Mouse (Mus musculus) forebrain, embryonic 16.5 days (tissue): ENCODE measurements around the gene Plin3. TPM values are rescaled to one million over a fixed set of nuclear protein-coding genes. Genes with fewer than 3 reads are reported as not detected.

ENCODE experiments used
- ATAC-seq: fragments of 200-750 bp; cut with Nextera tagmentation; 2 replicates; pipeline ENCODE4 v1.8.0; 2017; ENCODE audit warnings: mild to moderate bottlenecking, moderate library complexity
- H3K27ac ChIP-seq: fragments of 300-500 bp; sonication (generic); 2 replicates; pipeline ENCODE4 v1.5.1; 2014; ENCODE audit warnings: low read length, control low read depth
- H3K27me3 ChIP-seq: fragments of 300-500 bp; sonication (generic); replicated peaks from 2 replicates; pipeline ENCODE4 v1.6.1; 2014; ENCODE audit warnings: low read length; ENCODE audit not compliant: control insufficient read depth, insufficient read depth
- H3K36me3 ChIP-seq: fragments of 300-500 bp; sonication (generic); 2 replicates; pipeline ENCODE4 v1.6.1; 2014; ENCODE audit not compliant: control insufficient read depth, insufficient read depth
- H3K4me1 ChIP-seq: fragments of 300-500 bp; sonication (generic); replicated peaks from 2 replicates; pipeline ENCODE4 v1.6.1; 2014; ENCODE audit warnings: low read length; ENCODE audit not compliant: control insufficient read depth, insufficient read depth
- H3K4me2 ChIP-seq: fragments of 300-500 bp; sonication (generic); 2 replicates; pipeline ENCODE4 v1.6.1; 2014; ENCODE audit warnings: mild to moderate bottlenecking, low read length, control low read depth
- H3K4me3 ChIP-seq: fragments of 300-500 bp; sonication (generic); replicated peaks from 2 replicates; pipeline ENCODE4 v1.5.1; 2014; ENCODE audit warnings: mild to moderate bottlenecking, low read length, control low read depth
- H3K9ac ChIP-seq: fragments of 300-500 bp; sonication (generic); replicated peaks from 2 replicates; pipeline ENCODE4 v1.6.1; 2014; ENCODE audit warnings: low read depth, low read length, control low read depth
- H3K9me3 ChIP-seq: fragments of 300-500 bp; sonication (generic); 2 replicates; pipeline ENCODE4 v1.6.1; 2016; ENCODE audit warnings: low read length; ENCODE audit not compliant: control insufficient read depth
- WGBS: fragments of 180-500 bp; shearing (Covaris S2); extraction: QIAGEN DNeasy Blood & Tissue Kit; methylation state at CpG from one replicate; pipeline ENCODE4 v1.1.7; 2014; 5-methylcytosine and 5-hydroxymethylcytosine counted together
- microRNA counts: library from miRNA; unstranded; fragments of <30 nt; microRNA quantifications from one replicate; lab custom pipeline; 2016
- microRNA-seq: library from miRNA; unstranded; fragments of <30 nt; microRNA quantifications from one replicate; pipeline ENCODE4, GENCODE M21; 2017
- polyA plus RNA-seq: library from polyadenylated mRNA; unstranded; fragments of >200 nt; fragmentation: Nextera tagmentation; extraction: Ambion mirVana; gene quantifications from 2 replicates; pipeline ENCODE4 v1.2.1, GENCODE M21; 2015

The Plin3 gene
- polyA plus RNA-seq, 1 experiment from 2014 or later: 9.3 TPM

DNA sequence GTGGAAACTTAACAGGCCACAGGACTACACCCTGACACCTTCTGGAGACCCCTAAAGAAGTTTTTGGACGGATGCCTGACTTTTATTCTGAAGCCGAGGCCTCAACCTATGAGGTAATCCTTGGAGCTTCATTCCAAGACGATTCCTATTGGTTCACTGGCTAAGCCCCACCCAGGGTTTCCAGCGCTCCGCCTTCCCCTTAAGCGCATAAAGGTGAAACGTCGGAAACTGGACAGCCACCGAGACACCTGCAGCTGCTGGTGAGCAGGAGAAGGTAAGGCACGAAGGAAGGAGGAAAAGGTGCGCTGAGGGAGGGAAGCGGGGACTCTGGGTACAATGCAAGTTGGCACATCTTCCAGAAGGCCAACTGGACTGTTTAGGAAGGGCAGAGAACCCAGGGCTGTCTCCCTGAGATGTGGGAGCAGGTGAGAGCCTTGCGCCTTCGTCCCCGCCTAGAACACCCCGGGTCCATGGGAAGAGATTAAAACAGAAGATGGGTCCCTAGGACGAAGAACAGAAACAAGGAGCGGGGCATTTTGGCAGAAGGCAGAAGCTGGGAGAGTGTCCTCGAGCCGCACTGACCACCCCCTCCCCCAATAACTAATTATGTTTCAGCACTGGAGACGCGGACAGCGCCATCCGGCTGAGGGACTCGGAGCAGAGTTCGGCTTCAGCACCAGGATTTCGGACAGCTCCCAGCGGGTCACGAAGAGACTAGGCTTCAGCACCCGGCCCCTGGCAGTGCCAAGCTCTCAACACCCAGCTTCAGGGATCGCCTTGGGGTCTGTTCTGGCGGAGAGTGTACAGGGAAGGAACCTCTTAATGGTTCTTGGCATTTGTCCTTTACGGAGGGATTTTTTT lies 50.9 kb downstream of the Plin3 start:
- no peaks in the 10 kb centered on the region for H3K36me3 ChIP-seq
- H3K4me3 ChIP-seq: peak overlapping the region; percentile 59
- peak; percentile 86 for ATAC-seq
- no peaks in the 10 kb centered on the region for H3K9me3 ChIP-seq
- peak overlapping the region; percentile 66 for H3K4me2 ChIP-seq
- 0 out of 2 replicates have a peak, but pooled peaks cover 2% of the 10 kb centered on the region for H3K27me3 ChIP-seq
- no peak overlapping the region for H3K27ac ChIP-seq
- peaks cover 2% of the 10 kb centered on the region; the same call in 1 of the 2 replicates for H3K4me1 ChIP-seq
- WGBS: under 1% methylated on average over 33 of the region's 33 CpGs
- peak overlapping the region; percentile 53 for H3K9ac ChIP-seq

- H3K36me3 ChIP-seq: no peaks in the 10 kb centered on the region
- H3K4me2 ChIP-seq: peak overlapping the region; percentile 42
- peaks cover 11% of the 10 kb centered on the region for H3K4me1 ChIP-seq
- no peak overlapping the region for H3K4me3 ChIP-seq
- H3K9ac ChIP-seq: no peak overlapping the region
- H3K9me3 ChIP-seq: no peaks in the 10 kb centered on the region
- no peaks in the 10 kb centered on the region for H3K27me3 ChIP-seq
- ATAC-seq: peak; percentile 92
- 4% methylated on average over 14 of the region's 14 CpGs for WGBS
- H3K27ac ChIP-seq: peak overlapping the region; percentile 36
These were observed 58.7 kb downstream of the Plin3 start for GRCm38 (mm10) chr17:56233818-56234469.

DNA sequence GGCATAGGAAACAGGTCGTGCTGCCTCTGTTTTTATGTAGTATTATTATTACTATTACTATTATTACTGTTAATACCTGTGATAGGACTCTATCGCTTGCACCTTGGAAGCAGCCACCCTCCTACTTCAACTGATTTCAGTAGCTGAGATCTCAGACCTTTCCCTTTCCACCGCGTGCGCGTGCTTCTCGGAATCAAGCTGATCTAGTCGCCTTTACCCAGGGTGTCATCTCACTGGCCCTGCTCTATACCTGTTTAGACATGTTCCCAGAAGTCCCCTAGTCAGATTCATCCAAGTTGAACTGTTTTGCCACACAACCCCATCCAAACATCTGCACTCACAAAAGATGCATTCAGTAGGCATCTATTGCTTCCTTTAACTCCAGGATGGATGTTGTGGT lies 59.3 kb downstream of the Plin3 start:
- peak overlapping the region; percentile 42 for H3K4me2 ChIP-seq
- H3K9me3 ChIP-seq: no peaks in the 10 kb centered on the region
- WGBS: 48% methylated on average over 8 of the region's 8 CpGs
- peaks cover 11% of the 10 kb centered on the region for H3K4me1 ChIP-seq
- H3K9ac ChIP-seq: no peak overlapping the region
- no peak overlapping the region for H3K4me3 ChIP-seq
- peak overlapping the region; percentile 2; the same call in 1 of the 2 replicates for H3K27ac ChIP-seq
- no peaks in the 10 kb centered on the region for H3K36me3 ChIP-seq
- ATAC-seq: no peak; the same call in 1 of the 2 replicates
- H3K27me3 ChIP-seq: no peaks in the 10 kb centered on the region

- ATAC-seq: no peak
- WGBS: 51% methylated on average over 10 of the region's 10 CpGs
- H3K4me2 ChIP-seq: no peak overlapping the region
- no peak overlapping the region for H3K4me3 ChIP-seq
- H3K4me1 ChIP-seq: peaks cover 11% of the 10 kb centered on the region
- H3K27me3 ChIP-seq: 0 out of 2 replicates have a peak, but pooled peaks cover 4% of the 10 kb centered on the region
- no peaks in the 10 kb centered on the region for H3K36me3 ChIP-seq
- no peaks in the 10 kb centered on the region for H3K9me3 ChIP-seq
- H3K9ac ChIP-seq: no peak overlapping the region
- no peak overlapping the region for H3K27ac ChIP-seq
These were observed 62.7 kb downstream of the Plin3 start for GRCm38 (mm10) chr17:56229943-56230342.

MicroRNAs within 50 kb of the gene (microRNA counts, 519-probe panel; counts per million panel counts)
- microRNA mmu-miR-7b (lab: Ali Mortazavi, UCI): 2,341 counts per million, percentile 54 among the panel's probes with 10 or more counts

Small RNA genes lying within 50 kb of the gene (microRNA-seq; reads per million reads assigned to microRNA genes)
- 3,109 reads per million, percentile 87 among the genes with 10 or more reads in this experiment for gene Mir7b

Other genes starting within 250 kb of the Plin3 start
- gene Ubxn6, start 217.8 kb downstream of the Plin3 start, polyA plus RNA-seq: 78.8 and 85.8 TPM in 2 replicates
- 151 and 158 TPM in 2 replicates for gene Hdgfl2, start 213.2 kb downstream of the Plin3 start, polyA plus RNA-seq
- 0.09 and 0.14 TPM in 2 replicates for gene Plin4, start 183.1 kb downstream of the Plin3 start, polyA plus RNA-seq
- 0.67 and 1.4 TPM in 2 replicates for gene Plin5, start 175.3 kb downstream of the Plin3 start, polyA plus RNA-seq
- gene Lrg1, start 170.9 kb downstream of the Plin3 start, polyA plus RNA-seq: 0.22 TPM in 1 of 2 replicates, not detected in the other
- gene Sema6b, start 152.5 kb downstream of the Plin3 start, polyA plus RNA-seq: 10.1 and 10.7 TPM in 2 replicates
- 10.1 and 10.2 TPM in 2 replicates for gene Tnfaip8l1, start 130.4 kb downstream of the Plin3 start, polyA plus RNA-seq
- 54.2 and 63.8 TPM in 2 replicates for gene Mydgf, start 109.0 kb downstream of the Plin3 start, polyA plus RNA-seq
- gene Dpp9, start 74.0 kb downstream of the Plin3 start, polyA plus RNA-seq: 32.1 and 32.3 TPM in 2 replicates
- gene Fem1a, start 36.1 kb downstream of the Plin3 start, polyA plus RNA-seq: 23.4 and 24.5 TPM in 2 replicates
- gene Ticam1, start 16.1 kb downstream of the Plin3 start, polyA plus RNA-seq: 1.6 and 1.9 TPM in 2 replicates
- gene Arrdc5, start 7.4 kb upstream of the Plin3 start, polyA plus RNA-seq: not detected in 2 replicates
- 48.1 and 52.2 TPM in 2 replicates for gene Uhrf1, start 10.4 kb upstream of the Plin3 start, polyA plus RNA-seq
- 81.6 and 85.0 TPM in 2 replicates for gene Kdm4b, start 33.2 kb upstream of the Plin3 start, polyA plus RNA-seq
- gene Ptprs, start 183.6 kb upstream of the Plin3 start, polyA plus RNA-seq: 359 and 391 TPM in 2 replicates
- 0.21 TPM in 1 of 2 replicates, not detected in the other for gene Znrf4, start 219.6 kb upstream of the Plin3 start, polyA plus RNA-seq